Mouse (Mus musculus) heart, adult 11 months (tissue): ENCODE measurements around the gene Nppa.

Experiments
- DNase-seq: peaks from one replicate; pipeline ENCODE4 v3.0.0; 2022

The Nppa gene

GRCm38 (mm10) chr4:148000202-148000772, at the start of gene Nppa:
Gene Nppa (plus strand): TSS chr4:148000722.
- peak; percentile 93 for DNase-seq

GRCm38 (mm10) chr4:147953590-147953989, 46.9 kb upstream of the Nppa start:
- peak; percentile 89 for DNase-seq

DNA sequence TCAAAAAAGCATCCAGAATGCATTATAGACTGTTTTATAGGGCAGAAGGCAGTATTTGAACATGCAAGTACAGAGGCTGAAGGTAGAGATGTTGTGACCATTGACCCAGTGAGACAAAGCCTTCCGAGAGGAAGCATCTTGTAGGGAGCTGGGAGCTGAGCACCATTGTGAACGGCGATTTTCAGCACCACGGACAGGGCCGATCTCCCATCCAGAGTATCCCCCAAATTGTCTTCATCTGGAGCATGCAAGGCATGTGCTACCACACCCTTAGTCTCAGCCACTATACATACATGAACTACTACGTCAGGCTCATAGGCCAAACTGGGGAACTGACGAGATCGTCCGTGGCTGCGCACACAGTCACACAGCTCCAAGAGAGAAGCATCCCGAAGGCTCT, 43.4 kb upstream of the Nppa start:
- DNase-seq = no peak

DNA sequence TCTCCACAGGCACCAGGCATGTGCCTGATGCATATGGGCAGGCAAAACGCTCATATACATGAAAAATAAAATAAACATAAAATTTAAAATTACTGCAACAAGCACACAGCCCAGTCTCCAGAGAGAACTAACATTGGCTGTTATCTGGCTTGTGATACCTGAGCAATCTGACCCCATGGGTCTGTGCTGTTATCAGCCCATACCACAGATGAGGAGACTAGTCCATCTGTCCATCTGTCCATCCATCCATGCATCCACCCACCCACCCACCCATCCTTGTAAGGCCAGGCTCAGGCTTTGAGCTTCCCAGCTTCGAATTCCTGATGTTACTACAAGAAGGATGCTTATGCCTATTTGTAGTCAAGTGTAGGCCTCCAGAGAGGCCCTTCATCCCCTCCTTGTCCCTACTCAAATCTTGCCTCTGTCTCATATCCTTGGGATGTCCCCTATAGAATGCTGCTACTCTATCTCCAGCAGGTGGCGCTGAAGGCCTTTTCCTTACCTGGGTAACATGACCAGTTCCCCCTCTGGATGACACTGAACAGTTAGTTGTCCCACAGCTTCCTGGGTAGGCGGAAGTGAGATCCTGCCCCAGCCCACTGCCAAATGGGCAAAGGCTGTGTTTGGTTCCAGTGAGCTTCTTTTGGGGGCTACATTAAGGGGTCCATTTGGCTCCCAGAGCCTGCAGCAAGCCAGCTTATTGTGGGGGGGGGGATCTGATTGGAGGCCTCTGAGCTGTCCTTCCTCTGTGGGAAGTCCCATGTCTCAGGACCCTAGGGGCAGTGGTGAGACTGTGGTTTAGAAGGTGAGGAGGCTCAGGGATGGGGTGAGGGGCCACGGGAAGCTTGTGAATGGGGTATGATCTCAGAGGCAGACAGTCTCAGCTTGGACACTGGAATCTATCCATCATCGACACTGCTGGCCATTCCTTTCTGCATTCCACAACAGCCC, 40.4 kb upstream of the Nppa start:
- DNase-seq = peak; percentile 94

DNA sequence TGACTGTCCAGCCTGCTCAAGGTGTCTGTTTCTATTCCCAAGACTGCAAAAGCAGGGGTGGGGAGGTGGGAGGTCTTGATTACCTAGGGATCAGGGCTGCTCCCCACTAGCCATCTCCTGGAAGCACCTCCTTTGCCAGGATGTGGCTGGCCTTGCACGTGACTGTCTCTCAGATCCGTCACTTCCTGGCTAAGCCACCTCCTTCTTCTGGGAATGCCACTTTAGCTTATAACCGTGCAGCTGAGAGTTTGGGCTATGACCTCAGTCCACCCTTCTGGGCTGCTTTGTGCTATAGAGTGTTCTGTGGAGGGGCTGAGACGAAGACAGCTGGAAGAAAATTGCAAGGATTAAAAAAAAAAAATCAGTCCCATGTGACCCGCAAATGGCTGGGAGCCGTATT, 37.7 kb upstream of the Nppa start:
- peak; percentile 95 for DNase-seq

- DNase-seq = peak; percentile 97
Measured at GRCm38 (mm10) chr4:147963623-147964022, 36.9 kb upstream of the Nppa start.

GRCm38 (mm10) chr4:147965712-147966111, 34.8 kb upstream of the Nppa start:
- peak; percentile 93 for DNase-seq

DNA sequence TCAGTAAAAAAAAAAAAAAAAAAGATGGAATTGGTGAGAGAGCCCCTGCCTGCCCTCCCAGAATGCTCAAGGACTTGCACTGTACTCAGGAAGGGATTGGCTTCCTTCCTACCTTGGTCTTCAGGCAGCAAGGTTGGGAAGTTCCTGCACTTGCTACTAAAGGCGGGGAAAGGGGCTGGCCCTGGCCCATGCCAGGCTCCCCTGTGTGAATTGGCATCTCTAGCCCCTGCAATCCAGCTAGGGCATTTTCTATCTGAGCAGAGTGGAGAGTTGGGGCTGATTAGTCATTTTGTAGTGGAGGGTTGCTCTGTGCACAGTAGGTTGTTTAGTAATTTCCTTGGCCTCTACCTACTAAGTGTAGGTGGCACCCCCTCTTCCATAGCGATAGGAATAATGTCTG, 31.7 kb upstream of the Nppa start:
- DNase-seq = no peak

DNA sequence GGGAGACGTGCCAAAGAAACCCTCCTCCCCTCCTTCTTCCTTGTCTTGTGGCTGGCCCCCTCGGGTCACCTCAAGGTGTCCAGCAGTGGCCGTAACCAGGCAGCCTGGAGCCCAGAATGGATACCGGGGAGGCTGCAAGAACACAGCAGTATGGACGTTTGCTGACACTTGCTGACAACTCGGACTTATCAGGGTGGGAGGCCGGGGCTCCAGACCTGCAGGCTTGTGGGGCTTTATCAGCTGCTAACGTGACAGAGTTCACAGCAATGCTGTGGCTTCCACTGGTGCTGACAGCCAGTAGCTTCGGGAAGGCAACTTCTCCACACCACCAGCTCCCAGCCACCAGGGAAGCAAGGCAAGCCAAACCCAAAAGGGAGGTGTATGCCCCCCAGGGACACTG, 31.2 kb upstream of the Nppa start:
- DNase-seq = peak; percentile 93

DNA sequence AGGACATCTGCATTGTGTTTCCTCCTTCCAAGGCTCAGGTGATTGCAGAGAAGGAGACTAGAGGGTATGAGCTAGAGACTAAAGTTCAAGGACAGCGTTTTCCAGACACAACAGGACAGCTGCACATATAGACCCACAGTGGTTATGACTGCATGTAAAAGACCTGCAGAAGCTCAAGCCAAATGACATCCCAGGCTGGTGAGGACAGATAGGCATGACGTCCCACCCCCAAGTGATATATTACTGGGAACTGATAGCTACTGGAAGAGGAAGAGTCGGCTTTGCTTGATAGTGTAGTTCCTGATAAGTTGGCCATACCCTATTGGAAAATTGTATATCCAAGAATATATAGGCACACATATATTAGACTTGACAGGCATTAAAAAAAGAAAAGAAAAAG, 24.3 kb upstream of the Nppa start:
- no peak for DNase-seq

DNA sequence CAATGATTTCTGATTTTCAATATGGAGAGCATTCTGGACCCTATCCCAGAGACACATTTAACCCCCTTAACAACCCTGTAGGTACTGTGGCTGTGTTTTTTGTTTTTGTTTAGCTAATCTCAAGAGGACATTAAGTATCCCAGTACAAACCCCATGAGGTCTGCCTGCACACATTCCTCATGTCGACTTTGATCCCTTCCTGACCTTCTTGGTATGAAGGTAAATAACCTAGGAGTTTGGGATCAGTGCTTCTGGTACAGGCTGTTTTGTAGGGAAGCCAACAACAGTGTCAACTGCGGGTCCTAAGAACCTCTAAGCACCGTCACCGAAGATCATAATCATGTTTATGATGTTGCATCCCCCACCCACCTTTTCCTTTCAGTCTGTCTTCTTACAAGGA, 22.8 kb upstream of the Nppa start:
- DNase-seq = no peak

DNA sequence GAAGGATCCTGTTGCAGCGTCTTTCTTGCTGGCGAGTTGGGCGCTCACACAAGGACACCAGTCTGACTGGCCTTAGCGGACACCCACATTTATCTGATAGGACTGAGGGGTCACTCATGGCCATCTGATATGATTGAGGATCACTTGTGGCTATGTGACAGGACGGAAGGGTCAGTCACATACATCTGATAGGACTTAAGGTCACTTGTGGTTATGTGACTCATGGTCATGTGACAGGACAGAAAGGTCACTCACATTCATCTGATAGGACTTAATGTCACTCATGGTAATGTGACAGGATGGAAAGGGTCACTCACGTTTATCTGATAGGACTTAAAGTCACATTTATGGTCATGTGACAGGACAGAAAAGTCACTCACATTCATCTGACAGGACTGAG, 22.1 kb upstream of the Nppa start:
- DNase-seq = no peak

DNA sequence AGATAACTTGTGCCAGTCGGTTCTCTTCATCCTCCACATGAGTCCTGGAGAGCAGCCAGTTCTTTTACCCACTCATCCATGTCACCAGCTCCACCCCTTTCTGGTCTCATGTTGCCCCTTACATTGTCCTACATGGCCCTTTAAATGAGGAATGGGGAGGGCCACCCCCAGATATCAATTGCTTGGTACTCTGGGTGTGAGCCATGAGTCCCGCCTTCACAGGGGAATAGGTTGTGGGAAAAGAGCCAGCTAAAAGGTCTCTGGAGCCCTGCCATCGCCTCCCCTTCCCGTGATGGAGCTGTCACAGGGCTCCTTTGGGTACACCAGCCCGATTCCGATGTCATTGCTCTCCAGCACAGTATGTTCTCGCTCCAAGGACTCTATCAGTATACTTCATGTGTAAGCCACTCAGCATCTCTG, 21.1 kb upstream of the Nppa start:
- no peak for DNase-seq

DNA sequence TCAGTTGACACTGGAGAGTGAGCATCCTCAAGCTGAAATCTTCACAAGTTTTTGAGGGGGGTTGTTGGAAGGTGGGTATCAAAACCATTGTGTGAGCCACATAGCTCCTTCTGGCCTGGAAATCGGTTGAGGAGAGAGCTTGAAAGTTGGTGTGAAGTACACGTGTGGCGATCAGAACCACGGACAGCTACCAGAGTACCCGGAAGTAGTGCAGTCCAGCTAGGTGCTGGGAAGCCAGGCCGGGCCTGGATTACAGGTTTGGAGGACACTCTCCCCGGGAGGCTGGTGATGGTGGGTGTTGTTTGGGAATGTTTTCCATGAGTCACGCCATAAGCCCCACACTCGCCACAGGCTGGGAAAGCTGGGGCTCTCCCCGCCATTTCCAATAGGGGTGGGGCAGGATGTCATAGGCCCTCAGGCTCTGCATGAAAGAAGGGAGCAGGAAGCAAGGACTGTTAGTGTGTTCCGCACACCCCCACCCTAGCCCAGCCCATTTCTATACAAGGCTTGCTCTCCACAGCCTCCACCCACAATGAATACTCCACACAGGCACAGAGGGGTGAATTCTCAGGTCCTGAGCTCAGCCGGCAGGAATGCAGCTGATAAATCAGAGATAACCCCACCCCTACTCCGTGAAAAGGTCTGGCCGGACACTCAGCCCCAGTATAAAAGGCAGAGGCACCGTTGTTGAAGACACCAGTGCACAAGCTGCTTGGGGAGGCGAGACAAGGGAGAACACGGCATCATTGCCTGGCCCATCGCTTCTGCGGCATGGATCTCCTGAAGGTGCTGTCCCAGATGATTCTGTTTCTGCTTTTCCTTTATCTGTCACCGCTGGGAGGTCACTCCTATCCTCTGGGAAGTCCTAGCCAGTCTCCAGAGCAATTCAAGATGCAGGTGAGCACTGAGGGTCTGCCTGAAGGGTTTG, 15.1 kb upstream of the Nppa start, which contains the start of gene Nppb:
Gene Nppb, plus strand, starts transcription at position 584 of the 928 bp plus-strand sequence.
- peak; percentile 96 for DNase-seq

DNA sequence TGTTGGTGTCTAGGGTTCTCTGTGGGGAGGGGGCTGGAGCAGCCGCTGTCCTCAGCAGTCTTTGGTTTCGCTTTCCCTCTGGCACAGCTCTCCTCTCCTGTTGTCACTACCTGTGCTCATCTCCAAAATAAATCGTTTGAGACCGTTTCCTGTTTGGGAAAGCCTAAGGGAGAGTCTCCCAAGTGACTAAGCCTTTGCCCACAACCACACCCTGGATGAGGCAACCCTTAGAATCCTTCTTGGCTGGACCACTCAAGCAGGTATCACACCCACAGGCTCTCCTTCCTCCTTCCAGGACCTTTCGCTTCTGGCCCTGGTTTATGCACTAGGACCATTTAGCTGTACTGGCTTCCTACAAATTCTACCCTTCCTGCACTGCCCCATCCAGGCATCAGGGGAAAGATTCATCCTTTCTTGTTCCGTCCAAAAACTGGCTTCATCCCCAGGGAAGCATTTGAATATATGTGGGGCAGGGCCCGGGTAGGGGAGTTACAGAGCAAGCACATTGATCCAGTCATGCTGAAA, 6.9 kb upstream of the Nppa start:
- DNase-seq = no peak

GRCm38 (mm10) chr4:147995311-147995710, 5.2 kb upstream of the Nppa start:
- DNase-seq = no peak

- no peak for DNase-seq
Measured at GRCm38 (mm10) chr4:148001013-148001789, 679 bp downstream of the Nppa start.

GRCm38 (mm10) chr4:148001866-148002265, 1.3 kb downstream of the Nppa start:
- DNase-seq = no peak

- DNase-seq = peak; percentile 92
Measured at GRCm38 (mm10) chr4:148004361-148004760, 3.8 kb downstream of the Nppa start.

DNA sequence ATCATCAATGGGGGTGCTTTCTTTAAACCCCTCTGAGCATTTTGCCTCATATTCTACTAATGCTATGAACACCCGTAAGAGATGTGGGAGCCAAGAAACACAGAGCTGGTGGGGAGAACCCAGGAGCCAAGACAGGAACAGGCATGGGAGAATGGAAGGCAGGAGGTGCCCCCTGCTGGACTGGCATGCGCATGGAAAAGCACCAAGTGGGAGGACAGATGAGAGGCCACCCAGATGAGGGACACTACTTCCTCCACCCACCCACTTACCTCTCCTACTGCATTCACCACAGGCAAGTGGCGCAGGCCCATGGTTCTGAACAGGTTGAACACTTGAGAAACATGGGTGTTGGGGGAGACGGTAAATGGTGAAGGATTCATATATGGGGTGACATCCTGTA, 7.9 kb downstream of the Nppa start:
- no peak for DNase-seq

DNA sequence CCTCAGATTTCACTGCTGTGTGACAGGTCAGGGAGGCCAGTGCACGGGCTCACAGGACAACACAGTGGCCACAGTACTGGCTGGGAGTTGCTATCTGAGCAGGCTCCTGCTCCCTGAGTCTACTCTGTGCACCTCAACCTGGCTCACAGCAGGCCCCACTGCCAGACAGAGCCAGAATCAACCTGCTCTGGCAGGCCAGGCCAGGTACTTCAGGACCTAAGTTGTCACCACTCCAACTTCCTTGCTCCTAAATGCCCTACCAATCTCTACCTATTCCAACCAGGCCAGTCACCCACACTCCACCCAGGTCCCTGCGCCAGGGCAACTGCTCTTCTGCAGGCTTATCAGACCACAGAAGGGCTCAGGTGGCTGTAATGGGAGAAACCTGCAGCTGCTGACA, 9.1 kb downstream of the Nppa start:
- DNase-seq = no peak

DNA sequence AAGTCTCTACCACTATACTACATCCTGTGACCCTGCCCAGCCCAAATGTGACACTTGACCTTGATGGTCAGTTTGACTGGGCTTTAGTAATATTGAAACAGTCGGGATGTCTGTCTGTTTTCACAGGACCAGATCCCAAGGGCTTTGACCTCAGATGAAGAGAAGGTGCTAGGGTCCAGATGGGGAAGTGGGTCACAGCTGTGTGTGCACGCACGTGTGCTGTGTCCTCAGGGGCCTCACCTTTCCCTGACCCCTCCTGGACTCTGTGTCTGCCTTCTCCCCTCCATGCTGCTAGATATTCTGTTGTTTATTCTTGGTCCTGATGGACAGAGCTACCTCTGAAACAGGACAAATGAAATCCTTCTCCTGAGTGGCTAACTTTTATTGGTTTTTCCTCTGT, 10.8 kb downstream of the Nppa start:
- no peak for DNase-seq
